Mouse (Mus musculus) spleen, postnatal 14 days (tissue): Measurements from ENCODE around the gene Dync2li1.

Experiments
- DNase-seq, 2 experiments: peaks; one replicate each; pipeline ENCODE4 v3.0.0; 2021 to 2022; ENCODE audit warnings: low spot score in 2 of 2

The Dync2li1 gene

GRCm38 (mm10) chr17:84645894-84646293, 19.6 kb downstream of the Dync2li1 start:
- no peak for DNase-seq

GRCm38 (mm10) chr17:84646477-84646876, 20.2 kb downstream of the Dync2li1 start:
- DNase-seq = no peak

- no peak for DNase-seq
Measured at GRCm38 (mm10) chr17:84647630-84648029, 21.3 kb downstream of the Dync2li1 start.

- no peak for DNase-seq
Measured at GRCm38 (mm10) chr17:84650302-84651017, 24.2 kb downstream of the Dync2li1 start.

GRCm38 (mm10) chr17:84653544-84653943, 27.2 kb downstream of the Dync2li1 start:
- no peak for DNase-seq

- no peak for DNase-seq
Measured at GRCm38 (mm10) chr17:84656205-84656604, 29.9 kb downstream of the Dync2li1 start.

GRCm38 (mm10) chr17:84656653-84657421, 30.5 kb downstream of the Dync2li1 start:
- DNase-seq = no peak

GRCm38 (mm10) chr17:84657422-84657732, 31.1 kb downstream of the Dync2li1 start:
- DNase-seq = no peak

GRCm38 (mm10) chr17:84657782-84658181, 31.5 kb downstream of the Dync2li1 start:
- no peak for DNase-seq

GRCm38 (mm10) chr17:84658195-84658594, 31.9 kb downstream of the Dync2li1 start:
- no peak for DNase-seq

GRCm38 (mm10) chr17:84658951-84659350, 32.7 kb downstream of the Dync2li1 start:
- no peak for DNase-seq

GRCm38 (mm10) chr17:84665053-84665452, 38.8 kb downstream of the Dync2li1 start:
- DNase-seq = no peak

GRCm38 (mm10) chr17:84665691-84666090, 39.4 kb downstream of the Dync2li1 start:
- DNase-seq = no peak

GRCm38 (mm10) chr17:84667848-84668247, 41.6 kb downstream of the Dync2li1 start:
- no peak for DNase-seq

- no peak for DNase-seq
Measured at GRCm38 (mm10) chr17:84672376-84673369, 46.4 kb downstream of the Dync2li1 start.

- no peak for DNase-seq
Measured at GRCm38 (mm10) chr17:84674048-84674447, 47.8 kb downstream of the Dync2li1 start.

- DNase-seq = no peak
Measured at GRCm38 (mm10) chr17:84675204-84675603, 48.9 kb downstream of the Dync2li1 start.

GRCm38 (mm10) chr17:84675951-84676366, 49.7 kb downstream of the Dync2li1 start, which contains the start of gene Abcg8:
Abcg8 (plus strand) TSS chr17:84676302.
- DNase-seq = no peak

GRCm38 (mm10) chr17:84677595-84677994, 51.3 kb downstream of the Dync2li1 start:
- DNase-seq = no peak

- no peak for DNase-seq
Measured at GRCm38 (mm10) chr17:84681670-84682069, 55.4 kb downstream of the Dync2li1 start.

- DNase-seq = no peak
Measured at GRCm38 (mm10) chr17:84682734-84683717, 56.7 kb downstream of the Dync2li1 start, which contains the start of gene Abcg5. Abcg5 (minus strand) TSS chr17:84683011.
